Mouse (Mus musculus): ENCODE results near the gene Fam208a. TPM values are rescaled to one million over a fixed set of nuclear protein-coding genes. Genes with fewer than 3 reads are reported as not detected.
A peak's percentile ranks its signal among the peaks of the same experiment; 100 is the strongest.

The Fam208a gene
- total and polyA plus RNA-seq, 2 experiments from 2014 or later: 10.0 to 32.9 TPM

GRCm38 (mm10) chr14:27440921-27441320 lies 12.3 kb downstream of the Fam208a start:
- TF ChIP-seq CTCF (IDR thresholded peaks at IDR 0.05): peak; percentile 56
- Histone ChIP-seq H3K27me3 (ENCODE audit: insufficient read depth, low read length) (no peaks in the 10 kb centered on the region), H3K36me3 (ENCODE audit: insufficient read depth, low read length) (peaks cover 14% of the 10 kb centered on the region; the same call in 1 of the 2 replicates), H3K9me3 (ENCODE audit: low read length) (no peaks in the 10 kb centered on the region), H3K4me3 (ENCODE audit: low read depth, low read length) (no peak overlapping the region), H3K4me1 (ENCODE audit: insufficient read depth, low read length) (no peaks in the 10 kb centered on the region), H3K27ac (ENCODE audit: low read depth, low read length) (no peak overlapping the region), H3K4me2 (ENCODE audit: low read depth, low read length, poor library complexity, severe bottlenecking) (no peak overlapping the region), H3K9ac (replicated peaks; ENCODE audit: low read length, poor library complexity, severe bottlenecking) (no peak overlapping the region)
- ATAC-seq (ENCODE audit: low FRiP score) (no peak), DNase-seq (ENCODE audit: low spot score) (peak; percentile 10)

- no peak overlapping the region for H3K9ac ChIP-seq (replicated peaks; ENCODE audit: low read length, poor library complexity, severe bottlenecking)
- no peak overlapping the region for H3K4me3 ChIP-seq (ENCODE audit: low read depth, low read length)
- DNase-seq (ENCODE audit: low spot score) (no peak), ATAC-seq (ENCODE audit: low FRiP score) (no peak)
- 75% methylated on average over 2 of the region's 2 CpGs for WGBS
- peaks cover 19% of the 10 kb centered on the region; the same call in 1 of the 2 replicates for H3K36me3 ChIP-seq (ENCODE audit: insufficient read depth, low read length)
- H3K4me2 ChIP-seq (ENCODE audit: low read depth, low read length, poor library complexity, severe bottlenecking): no peak overlapping the region
- no peaks in the 10 kb centered on the region for H3K27me3 ChIP-seq (ENCODE audit: insufficient read depth, low read length)
- H3K27ac ChIP-seq (ENCODE audit: low read depth, low read length): no peak overlapping the region
- H3K9me3 ChIP-seq (ENCODE audit: low read length): no peaks in the 10 kb centered on the region
- no peak for TF ChIP-seq CTCF (IDR thresholded peaks at IDR 0.05)
- H3K4me1 ChIP-seq (ENCODE audit: insufficient read depth, low read length): no peaks in the 10 kb centered on the region
Observed at GRCm38 (mm10) chr14:27444851-27445281, 16.2 kb downstream of the Fam208a start.

- ATAC-seq (ENCODE audit: low FRiP score) (no peak), DNase-seq (ENCODE audit: low spot score) (no peak)
- no peak for TF ChIP-seq CTCF (IDR thresholded peaks at IDR 0.05)
- Histone ChIP-seq H3K27me3 (ENCODE audit: insufficient read depth, low read length) (no peaks in the 10 kb centered on the region), H3K9ac (replicated peaks; ENCODE audit: low read length, poor library complexity, severe bottlenecking) (no peak overlapping the region), H3K4me3 (ENCODE audit: low read depth, low read length) (no peak overlapping the region), H3K27ac (ENCODE audit: low read depth, low read length) (no peak overlapping the region), H3K4me1 (ENCODE audit: insufficient read depth, low read length) (no peaks in the 10 kb centered on the region), H3K9me3 (ENCODE audit: low read length) (no peaks in the 10 kb centered on the region), H3K36me3 (ENCODE audit: insufficient read depth, low read length) (peaks cover 16% of the 10 kb centered on the region; the same call in 1 of the 2 replicates), H3K4me2 (ENCODE audit: low read depth, low read length, poor library complexity, severe bottlenecking) (no peak overlapping the region)
- WGBS: 89% methylated on average over 4 of the region's 4 CpGs
Observed at GRCm38 (mm10) chr14:27446963-27447362, 18.3 kb downstream of the Fam208a start.

- ATAC-seq (ENCODE audit: low FRiP score): no peak
- Histone ChIP-seq H3K27me3 (ENCODE audit: insufficient read depth, low read length) (no peaks in the 10 kb centered on the region), H3K4me3 (ENCODE audit: low read depth, low read length) (no peak overlapping the region), H3K36me3 (ENCODE audit: insufficient read depth, low read length) (peaks cover 28% of the 10 kb centered on the region), H3K9me3 (ENCODE audit: low read length) (no peaks in the 10 kb centered on the region), H3K4me1 (ENCODE audit: insufficient read depth, low read length) (no peaks in the 10 kb centered on the region), H3K9ac (replicated peaks; ENCODE audit: low read length, poor library complexity, severe bottlenecking) (no peak overlapping the region), H3K4me2 (ENCODE audit: low read depth, low read length, poor library complexity, severe bottlenecking) (no peak overlapping the region), H3K27ac (ENCODE audit: low read depth, low read length) (0 out of 2 replicates have a peak overlapping the region, but pooled peaks have one; percentile 32)
- DNase-seq (ENCODE audit: low spot score): no peak
- TF ChIP-seq CTCF (IDR thresholded peaks at IDR 0.05): no peak
- 95% methylated on average over 5 of the region's 5 CpGs for WGBS
Observed at GRCm38 (mm10) chr14:27491399-27491798, 62.8 kb downstream of the Fam208a start.

GRCm38 (mm10) chr14:27493516-27493915 lies 64.9 kb downstream of the Fam208a start:
- no peak overlapping the region for H3K4me2 ChIP-seq (ENCODE audit: low read depth, low read length, poor library complexity, severe bottlenecking)
- no peak for DNase-seq (ENCODE audit: low spot score)

GRCm38 (mm10) chr14:27501096-27501495 lies 72.5 kb downstream of the Fam208a start:
- 78% methylated on average over 4 of the region's 4 CpGs for WGBS
- TF ChIP-seq CTCF (IDR thresholded peaks at IDR 0.05): no peak
- H3K4me3 ChIP-seq (ENCODE audit: low read depth, low read length): no peak overlapping the region

More at GRCm38 (mm10) chr14:27493516-27493915, 64.9 kb downstream of the Fam208a start:
- Histone ChIP-seq H3K4me1 (ENCODE audit: insufficient read depth, low read length) (no peaks in the 10 kb centered on the region), H3K27ac (ENCODE audit: low read depth, low read length) (no peak overlapping the region), H3K27me3 (ENCODE audit: insufficient read depth, low read length) (no peaks in the 10 kb centered on the region), H3K9me3 (ENCODE audit: low read length) (no peaks in the 10 kb centered on the region), H3K4me3 (ENCODE audit: low read depth, low read length) (no peak overlapping the region), H3K36me3 (ENCODE audit: insufficient read depth, low read length) (peaks cover 28% of the 10 kb centered on the region), H3K9ac (replicated peaks; ENCODE audit: low read length, poor library complexity, severe bottlenecking) (no peak overlapping the region)
- no peak for ATAC-seq (ENCODE audit: low FRiP score)
- 96% methylated on average over 4 of the region's 4 CpGs for WGBS
- no peak for TF ChIP-seq CTCF (IDR thresholded peaks at IDR 0.05)

More at GRCm38 (mm10) chr14:27501096-27501495, 72.5 kb downstream of the Fam208a start:
- no peak overlapping the region for H3K27ac ChIP-seq (ENCODE audit: low read depth, low read length)
- ATAC-seq (ENCODE audit: low FRiP score): no peak
- H3K9me3 ChIP-seq (ENCODE audit: low read length): no peaks in the 10 kb centered on the region
- no peaks in the 10 kb centered on the region for H3K36me3 ChIP-seq (ENCODE audit: insufficient read depth, low read length)
- H3K4me2 ChIP-seq (ENCODE audit: low read depth, low read length, poor library complexity, severe bottlenecking): no peak overlapping the region
- no peak overlapping the region for H3K9ac ChIP-seq (replicated peaks; ENCODE audit: low read length, poor library complexity, severe bottlenecking)
- no peak for DNase-seq (ENCODE audit: low spot score)
- H3K4me1 ChIP-seq (ENCODE audit: insufficient read depth, low read length): no peaks in the 10 kb centered on the region
- H3K27me3 ChIP-seq (ENCODE audit: insufficient read depth, low read length): no peaks in the 10 kb centered on the region

Data from midbrain, postnatal 0 days (tissue).